Mouse (Mus musculus) MEL (cell line): ENCODE data around the gene Tomm20. TPM values are rescaled to one million over a fixed set of nuclear protein-coding genes. Genes with fewer than 3 reads are reported as not detected.

Experiments
- DNase-seq: peaks from one replicate; pipeline ENCODE4 v3.0.0; 2011; ENCODE audit warnings: low read depth, low spot score
- H3K27ac ChIP-seq: 2 replicates; pipeline ENCODE4 v1.5.1; 2012; ENCODE audit warnings: low read depth, mild to moderate bottlenecking, control low read depth, low read length, moderate library complexity; ENCODE audit not compliant: control insufficient read depth
- H3K27me3 ChIP-seq, 2 experiments: fragments of 150-350 bp in 1 of 2; sonication (generic) in 1 of 2; 2 replicates each; pipeline ENCODE4 v1.6.1; 2012; ENCODE audit warnings: low read length in 2 of 2, mild to moderate bottlenecking in 2 of 2, improper control_type of control experiment in 1 of 2, moderate library complexity in 1 of 2; ENCODE audit not compliant: insufficient read depth in 2 of 2, control insufficient read depth in 1 of 2
- H3K36me3 ChIP-seq, 2 experiments: 2 replicates each; pipeline ENCODE4 v1.6.1; 2012 to 2014; ENCODE audit warnings: low read length in 2 of 2, improper control_type of control experiment in 1 of 2, inconsistent platforms in 1 of 2, mild to moderate bottlenecking in 1 of 2; ENCODE audit not compliant: insufficient read depth in 2 of 2, control insufficient read depth in 1 of 2
- H3K4me1 ChIP-seq, 2 experiments: fragments of 150-350 bp in 1 of 2; sonication (generic) in 1 of 2; 2 replicates each; pipeline ENCODE4 v1.6.1; 2012; ENCODE audit warnings: low read length in 2 of 2, improper control_type of control experiment in 1 of 2, mild to moderate bottlenecking in 1 of 2; ENCODE audit not compliant: insufficient read depth in 2 of 2, control insufficient read depth in 1 of 2
- H3K4me3 ChIP-seq, 2 experiments: fragments of 150-350 bp in 1 of 2; sonication (generic) in 1 of 2; 2 replicates each; pipeline ENCODE4 v1.5.1; 2012; ENCODE audit warnings: low read depth in 2 of 2, low read length in 2 of 2, mild to moderate bottlenecking in 2 of 2, moderate library complexity in 2 of 2, control low read depth in 1 of 2, improper control_type of control experiment in 1 of 2; ENCODE audit not compliant: control insufficient read depth in 1 of 2, insufficient read depth in 1 of 2
- H3K79me2 ChIP-seq: 2 replicates; pipeline ENCODE4 v1.6.1; 2012; ENCODE audit warnings: mild to moderate bottlenecking, low read length, moderate library complexity; ENCODE audit not compliant: control insufficient read depth, poor library complexity, insufficient read depth
- H3K9ac ChIP-seq: 2 replicates; pipeline ENCODE4 v1.6.1; 2012; ENCODE audit warnings: low read depth, mild to moderate bottlenecking, control low read depth, low read length, moderate library complexity; ENCODE audit not compliant: control insufficient read depth, poor library complexity, severe bottlenecking
- H3K9me3 ChIP-seq: fragments of 150-350 bp; sonication (generic); replicated peaks from 2 replicates; pipeline ENCODE4 v1.6.1; 2012; ENCODE audit warnings: mild to moderate bottlenecking, low read length, improper control_type of control experiment, moderate library complexity; ENCODE audit not compliant: insufficient read depth
- BHLHE40 ChIP-seq: IDR thresholded peaks from 2 replicates; pipeline ENCODE4 v1.6.1; 2012; ENCODE audit warnings: low read depth, mild to moderate bottlenecking, inconsistent platforms, low read length, improper control_type of control experiment, borderline replicate concordance
- CHD1 ChIP-seq: IDR thresholded peaks from 2 replicates; pipeline ENCODE4 v1.6.1; 2012; ENCODE audit warnings: low read depth, mild to moderate bottlenecking, inconsistent platforms, low read length, improper control_type of control experiment
- CHD2 ChIP-seq: IDR thresholded peaks from 2 replicates; pipeline ENCODE4 v1.6.1; 2011; ENCODE audit warnings: low read length, improper control_type of control experiment
- CTCF ChIP-seq, 3 experiments: IDR thresholded peaks in 2 of 3; conservative IDR thresholded peaks in 1 of 3; 2 replicates each; pipeline ENCODE4 v1.5.1; 2011 to 2012; ENCODE audit warnings: low read length in 3 of 3, low read depth in 2 of 3, mild to moderate bottlenecking in 2 of 3, improper control_type of control experiment in 1 of 3, inconsistent platforms in 1 of 3, mixed read lengths in 1 of 3, moderate library complexity in 1 of 3; ENCODE audit not compliant: control insufficient read depth in 1 of 3, insufficient read depth in 1 of 3, poor library complexity in 1 of 3, severe bottlenecking in 1 of 3
- ELF1 ChIP-seq: IDR thresholded peaks from 2 replicates; pipeline ENCODE4 v1.6.1; 2014; ENCODE audit warnings: low read depth, mild to moderate bottlenecking, inconsistent platforms, low read length, improper control_type of control experiment, moderate library complexity
- ETS1 ChIP-seq: IDR thresholded peaks from 2 replicates; pipeline ENCODE4 v1.6.1; 2012; ENCODE audit warnings: low read depth, mild to moderate bottlenecking, inconsistent platforms, low read length, improper control_type of control experiment, moderate library complexity
- GATA1 ChIP-seq: IDR thresholded peaks from 2 replicates; pipeline ENCODE4 v1.6.1; 2011; ENCODE audit warnings: low read depth, low read length, improper control_type of control experiment
- HCFC1 ChIP-seq: IDR thresholded peaks from 2 replicates; pipeline ENCODE4 v1.6.1; 2012; ENCODE audit warnings: low read depth, mild to moderate bottlenecking, inconsistent platforms, low read length, improper control_type of control experiment, moderate library complexity
- KAT2A ChIP-seq: conservative IDR thresholded peaks from 2 replicates; pipeline ENCODE4 v1.6.1; 2012; ENCODE audit warnings: low read depth, low read length, improper control_type of control experiment, inconsistent platforms
- MAFK ChIP-seq: IDR thresholded peaks from 2 replicates; pipeline ENCODE4 v1.6.1; 2011; ENCODE audit warnings: low read depth, mild to moderate bottlenecking, low read length, improper control_type of control experiment, borderline replicate concordance
- MAX ChIP-seq: IDR thresholded peaks from 2 replicates; pipeline ENCODE4 v1.6.1; 2011; ENCODE audit warnings: low read length, improper control_type of control experiment
- MEF2A ChIP-seq: IDR thresholded peaks from 2 replicates; pipeline ENCODE4 v1.6.1; 2014; ENCODE audit warnings: low read depth, mild to moderate bottlenecking, inconsistent platforms, low read length, improper control_type of control experiment; ENCODE audit not compliant: poor library complexity, insufficient replicate concordance, severe bottlenecking; ENCODE audit errors: extremely low read depth
- MYB ChIP-seq: IDR thresholded peaks from 2 replicates; pipeline ENCODE4 v1.6.1; 2011; ENCODE audit warnings: mild to moderate bottlenecking, low read depth, low read length, improper control_type of control experiment
- MYC ChIP-seq: IDR thresholded peaks from 2 replicates; pipeline ENCODE4 v1.6.1; 2011; ENCODE audit warnings: low read depth, mild to moderate bottlenecking, low read length, improper control_type of control experiment, moderate library complexity
- POLR2A ChIP-seq, 2 experiments: IDR thresholded peaks; 2 replicates each; pipeline ENCODE4 v1.6.1; 2011 to 2012; ENCODE audit warnings: low read length in 2 of 2, mild to moderate bottlenecking in 2 of 2, control low read depth in 1 of 2, improper control_type of control experiment in 1 of 2, low read depth in 1 of 2, moderate library complexity in 1 of 2; ENCODE audit not compliant: control insufficient read depth in 1 of 2, insufficient read depth in 1 of 2, poor library complexity in 1 of 2
- POLR2AphosphoS5 ChIP-seq: IDR thresholded peaks from 2 replicates; pipeline ENCODE4 v1.6.1; 2012; ENCODE audit warnings: low read depth, borderline replicate concordance, mild to moderate bottlenecking, inconsistent platforms, low read length, moderate library complexity, mixed read lengths
- RAD21 ChIP-seq: IDR thresholded peaks from 2 replicates; pipeline ENCODE4 v1.6.1; 2011; ENCODE audit warnings: mild to moderate bottlenecking, low read depth, low read length, improper control_type of control experiment
- RCOR1 ChIP-seq: IDR thresholded peaks from 2 replicates; pipeline ENCODE4 v1.6.1; 2012; ENCODE audit warnings: low read depth, mild to moderate bottlenecking, inconsistent platforms, low read length, improper control_type of control experiment
- SIN3A ChIP-seq: IDR thresholded peaks from 2 replicates; pipeline ENCODE4 v1.6.1; 2012; ENCODE audit warnings: low read length, improper control_type of control experiment, inconsistent platforms
- TBP ChIP-seq: IDR thresholded peaks from 2 replicates; pipeline ENCODE4 v1.8.0; 2011; ENCODE audit warnings: low read depth, low read length, improper control_type of control experiment
- USF1 ChIP-seq: IDR thresholded peaks from 2 replicates; pipeline ENCODE4 v1.6.1; 2014; ENCODE audit warnings: low read depth, mild to moderate bottlenecking, inconsistent platforms, low read length, improper control_type of control experiment, moderate library complexity
- USF2 ChIP-seq, 2 experiments: IDR thresholded peaks; 2 replicates each; pipeline ENCODE4 v1.6.1; 2011 to 2012; ENCODE audit warnings: improper control_type of control experiment in 2 of 2, low read length in 2 of 2, borderline replicate concordance in 1 of 2, inconsistent platforms in 1 of 2, low read depth in 1 of 2, mild to moderate bottlenecking in 1 of 2; ENCODE audit not compliant: insufficient read depth in 1 of 2
- ZC3H11A ChIP-seq: IDR thresholded peaks from 2 replicates; pipeline ENCODE4 v1.6.1; 2012; ENCODE audit warnings: low read depth, mild to moderate bottlenecking, inconsistent platforms, low read length, improper control_type of control experiment
- ZKSCAN1 ChIP-seq: IDR thresholded peaks from 2 replicates; pipeline ENCODE4 v1.6.1; 2012; ENCODE audit warnings: low read depth, mild to moderate bottlenecking, inconsistent platforms, low read length, improper control_type of control experiment, moderate library complexity
- ZMIZ1 ChIP-seq: IDR thresholded peaks from 2 replicates; pipeline ENCODE4 v1.6.1; 2012; ENCODE audit warnings: low read depth, mild to moderate bottlenecking, inconsistent platforms, low read length, improper control_type of control experiment, moderate library complexity
- ZNF384 ChIP-seq: IDR thresholded peaks from 2 replicates; pipeline ENCODE4 v1.6.1; 2012; ENCODE audit warnings: low read depth, mild to moderate bottlenecking, inconsistent platforms, low read length, improper control_type of control experiment
- polyA plus RNA-seq, 2 experiments: library from polyadenylated mRNA; stranded (reverse) in 1 of 2; unstranded in 1 of 2; fragments of >175 nt in 1 of 2; fragments of >200 nt in 1 of 2; gene quantifications; 2 replicates each; pipeline versions ENCODE4 v1.2.1 to v1.2.4; 2012; ENCODE audit warnings: low replicate concordance in 2 of 2, low read depth in 1 of 2; ENCODE audit not compliant: insufficient read length in 2 of 2, insufficient read depth in 1 of 2, missing spikeins in 1 of 2
- total RNA-seq: library from RNA; depleted of rRNA; stranded (reverse); fragments of 300-350 nt; gene quantifications from 2 replicates; pipeline ENCODE4 v1.2.3, GENCODE M21; 2012

Gene Tomm20
- total and polyA plus RNA-seq, 3 experiments = 676 to 886 TPM; not detected in 1

- no peak for TF ChIP-seq ELF1
- TF ChIP-seq USF2 (IDR thresholded peaks at IDR 0.05; ENCODE audit: borderline replicate concordance in 1 of 2, insufficient read depth in 1 of 2, low read depth in 1 of 2, low read length in 2 of 2) = no peak
- no peak for TF ChIP-seq ZMIZ1
- TF ChIP-seq MYC = no peak
- no peak for TF ChIP-seq MAFK
- no peak for TF ChIP-seq KAT2A
- no peak for TF ChIP-seq CHD2
- TF ChIP-seq BHLHE40 = no peak
- TF ChIP-seq HCFC1 = no peak
- no peak for TF ChIP-seq SIN3A
- TF ChIP-seq POLR2AphosphoS5 = no peak
- no peak for TF ChIP-seq TBP
- TF ChIP-seq MYB = no peak
- TF ChIP-seq RCOR1 = no peak
- Histone ChIP-seq H3K27me3 (no peaks in the 10 kb centered on the region), H3K4me3 (no peak overlapping the region), H3K9ac (no peak overlapping the region), H3K79me2 (no peaks in the 10 kb centered on the region), H3K4me1 (no peaks in the 10 kb centered on the region; a peak in 1 of 4 replicates), H3K36me3 (peaks cover 0 to 5% of the 10 kb centered on the region in 2 experiments), H3K9me3 (no peaks in the 10 kb centered on the region), H3K27ac (no peak overlapping the region)
- no peak for DNase-seq
Observed at GRCm38 (mm10) chr8:126928755-126929505, 16.7 kb downstream of the Tomm20 start.

GRCm38 (mm10) chr8:126928028-126928427 is 17.6 kb downstream of the Tomm20 start:
- TF ChIP-seq HCFC1 (no peak), ZKSCAN1 (no peak), MYB (no peak), GATA1 (no peak), MAX (no peak), RAD21 (no peak), POLR2AphosphoS5 (no peak), MEF2A (no peak), CHD1 (no peak), ELF1 (no peak), ZMIZ1 (no peak), ZNF384 (no peak), POLR2A (IDR thresholded peaks at IDR 0.05; ENCODE audit: control insufficient read depth in 1 of 2, insufficient read depth in 1 of 2, low read depth in 1 of 2, low read length in 2 of 2, poor library complexity in 1 of 2) (no peak), CTCF (IDR thresholded peaks at IDR 0.05 in 2 of 3, conservative IDR thresholded peaks at IDR 0.05 in 1 of 3; ENCODE audit: control insufficient read depth in 1 of 3, insufficient read depth in 1 of 3, low read depth in 2 of 3, low read length in 3 of 3, poor library complexity in 1 of 3, severe bottlenecking in 1 of 3) (no peak), ETS1 (no peak), USF1 (no peak), ZC3H11A (no peak)
- no peak overlapping the region for H3K4me3 ChIP-seq
- H3K36me3 ChIP-seq = peaks cover 0 to 2% of the 10 kb centered on the region in 2 experiments; a peak in 3 of 4 replicates
- H3K27me3 ChIP-seq = no peaks in the 10 kb centered on the region
- no peaks in the 10 kb centered on the region for H3K9me3 ChIP-seq
- no peak overlapping the region for H3K27ac ChIP-seq
- H3K79me2 ChIP-seq = no peaks in the 10 kb centered on the region
- DNase-seq = no peak
- H3K9ac ChIP-seq = no peak overlapping the region
- no peaks in the 10 kb centered on the region for H3K4me1 ChIP-seq
